Mouse (Mus musculus) brown adipose tissue, adult 24 weeks (tissue): Measurements from ENCODE around the gene 3300002I08Rik. TPM values are rescaled to one million over a fixed set of nuclear protein-coding genes. Genes with fewer than 3 reads are reported as not detected.

ENCODE experiments used
- polyA plus RNA-seq: library from polyadenylated mRNA; stranded (reverse); fragments of >200 nt; gene quantifications from 2 replicates; pipeline ENCODE4 v1.2.4, GENCODE M21; 2012; ENCODE audit not compliant: missing spikeins, insufficient read depth, insufficient read length

The 3300002I08Rik gene
- polyA plus RNA-seq, 1 experiment, result 1.6 TPM

Other genes with a start within 250 kb of the 3300002I08Rik start
- 5.9 and 7.8 TPM in 2 replicates for gene Zfp120, start 226.1 kb downstream of the 3300002I08Rik start, polyA plus RNA-seq
- not detected in 2 replicates for gene Gm10770, start 183.1 kb downstream of the 3300002I08Rik start, polyA plus RNA-seq
- gene Gm14139, start 181.0 kb downstream of the 3300002I08Rik start, polyA plus RNA-seq, result not detected in 2 replicates
- 1.4 and 1.6 TPM in 2 replicates for gene Zfp937, start 144.7 kb downstream of the 3300002I08Rik start, polyA plus RNA-seq
- 1.2 TPM in 1 of 2 replicates, not detected in the other for gene Gm21994, start 107.2 kb downstream of the 3300002I08Rik start, polyA plus RNA-seq
- gene Gm14124, start 105.2 kb downstream of the 3300002I08Rik start, polyA plus RNA-seq, result not detected in 2 replicates
- gene Gm10130, start 39.1 kb downstream of the 3300002I08Rik start, polyA plus RNA-seq, result not detected in 2 replicates
- gene Zfp442, start 88.7 kb upstream of the 3300002I08Rik start, polyA plus RNA-seq, result 1.7 TPM in 2 replicates
- gene Zfp345, start 122.3 kb upstream of the 3300002I08Rik start, polyA plus RNA-seq, result not detected in 2 replicates
- gene Cst7, start 207.7 kb upstream of the 3300002I08Rik start, polyA plus RNA-seq, result not detected in 2 replicates
- gene Apmap, start 245.8 kb upstream of the 3300002I08Rik start, polyA plus RNA-seq, result 125 and 136 TPM in 2 replicates